Mouse (Mus musculus) hindbrain, postnatal 0 days (tissue): Measurements from ENCODE around the gene Mgp. TPM values are rescaled to one million over a fixed set of nuclear protein-coding genes. Genes with fewer than 3 reads are reported as not detected.
A peak's percentile ranks its signal among the peaks of the same experiment; 100 is the strongest.

Experiments
- ATAC-seq: fragments of 200-750 bp; cut with Nextera tagmentation; 2 replicates; pipeline ENCODE4 v1.8.0; 2017; ENCODE audit warnings: mild to moderate bottlenecking, moderate TSS enrichment, moderate library complexity
- DNase-seq: peaks from one replicate; pipeline ENCODE4 v3.0.0-alpha.2; 2015; ENCODE audit warnings: low spot score
- H3K27ac ChIP-seq: fragments of 300-500 bp; sonication (generic); 2 replicates; pipeline ENCODE4 v1.5.1; 2014; ENCODE audit warnings: mild to moderate bottlenecking
- H3K27me3 ChIP-seq: fragments of 300-500 bp; sonication (generic); 2 replicates; pipeline ENCODE4 v1.6.1; 2014; ENCODE audit warnings: low read length, mixed read lengths; ENCODE audit not compliant: insufficient read depth
- H3K36me3 ChIP-seq: fragments of 300-500 bp; sonication (generic); 2 replicates; pipeline ENCODE4 v1.6.1; 2014; ENCODE audit warnings: low read length, mixed read lengths; ENCODE audit not compliant: insufficient read depth
- H3K4me1 ChIP-seq: fragments of 300-500 bp; sonication (generic); 2 replicates; pipeline ENCODE4 v1.6.1; 2014; ENCODE audit warnings: antibody characterized with exemption, low read length, mixed read lengths; ENCODE audit not compliant: insufficient read depth
- H3K4me2 ChIP-seq: fragments of 300-500 bp; sonication (generic); 2 replicates; pipeline ENCODE4 v1.6.1; 2014; ENCODE audit warnings: low read depth, mild to moderate bottlenecking, low read length, moderate library complexity, mixed read lengths
- H3K4me3 ChIP-seq: fragments of 300-500 bp; sonication (generic); 2 replicates; pipeline ENCODE4 v1.5.1; 2014; ENCODE audit warnings: low read length
- H3K9ac ChIP-seq: fragments of 300-500 bp; sonication (generic); replicated peaks from 2 replicates; pipeline ENCODE4 v1.6.1; 2014; ENCODE audit warnings: mild to moderate bottlenecking, low read length, moderate library complexity, mixed read lengths
- H3K9me3 ChIP-seq: fragments of 300-500 bp; sonication (generic); 2 replicates; pipeline ENCODE4 v1.6.1; 2016; ENCODE audit warnings: low read length, mixed read lengths
- CTCF ChIP-seq: IDR thresholded peaks from 2 replicates; pipeline ENCODE4 v1.5.1; 2016; ENCODE audit warnings: antibody characterized with exemption, control low read depth, low read depth
- WGBS: fragments of 180-500 bp; shearing (Covaris S2); extraction: QIAGEN DNeasy Blood & Tissue Kit; methylation state at CpG from one replicate; pipeline ENCODE4 v1.1.7; 2014; 5-methylcytosine and 5-hydroxymethylcytosine counted together
- polyA plus RNA-seq: library from polyadenylated mRNA; unstranded; fragments of >200 nt; fragmentation: Nextera tagmentation; extraction: Ambion mirVana; gene quantifications from 2 replicates; pipeline ENCODE4 v1.2.1, GENCODE M21; 2015
- total RNA-seq: library from RNA; depleted of rRNA; stranded (reverse); fragments of >200 nt; gene quantifications from 2 replicates; pipeline ENCODE4 v1.2.3, GENCODE M21; 2014

The Mgp gene
- total and polyA plus RNA-seq, 2 experiments from 2014 or later = 34.6 to 81.8 TPM

DNA sequence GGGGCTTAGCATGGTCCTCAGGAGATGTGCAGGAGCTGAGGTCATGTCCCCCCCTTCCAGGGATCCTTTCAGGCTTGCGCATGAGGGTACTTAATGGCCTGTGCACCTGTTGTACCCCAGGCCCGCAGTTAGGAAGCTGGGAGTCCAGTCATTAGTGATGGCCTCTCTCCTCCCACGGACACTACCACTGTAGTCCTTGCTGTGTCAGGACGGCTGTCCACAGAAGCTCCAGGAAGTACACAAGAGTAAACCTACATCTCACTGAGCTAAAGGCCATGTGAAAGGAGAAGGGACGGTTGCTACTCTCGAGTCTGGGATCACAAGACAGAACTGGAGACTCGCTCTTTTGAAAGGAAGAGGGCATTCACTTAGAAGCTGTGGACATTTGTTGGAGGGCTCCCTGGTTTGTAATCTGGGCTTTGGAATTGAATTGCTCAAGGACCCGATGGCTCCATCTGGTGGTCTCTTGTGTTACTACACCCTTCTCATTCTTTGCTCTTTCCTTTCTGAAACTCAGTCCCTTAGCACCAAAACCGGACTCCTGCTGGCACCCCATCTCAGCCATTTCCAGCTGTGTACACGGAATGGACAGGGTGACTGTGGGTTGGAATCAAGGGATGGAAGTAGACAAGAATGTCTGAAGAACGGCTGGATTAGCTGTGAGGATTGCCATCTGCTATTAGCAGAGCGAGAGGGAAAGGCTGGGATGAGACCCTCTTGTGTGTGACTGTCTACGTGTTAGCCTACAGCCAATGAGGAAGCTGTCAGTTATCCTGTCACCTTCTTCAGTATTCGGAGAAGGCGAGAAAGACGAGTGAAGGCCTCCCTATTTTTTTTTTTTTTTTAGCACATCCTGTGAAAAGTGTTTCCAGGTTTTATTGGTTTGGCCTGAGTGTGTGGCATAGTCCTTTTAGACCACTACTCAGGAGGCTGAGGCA is 45.0 kb upstream of the Mgp start:
- Histone ChIP-seq H3K4me1 (no peaks in the 10 kb centered on the region), H3K4me2 (no peak overlapping the region), H3K36me3 (no peaks in the 10 kb centered on the region), H3K9ac (no peak overlapping the region), H3K27ac (no peak overlapping the region), H3K9me3 (no peaks in the 10 kb centered on the region), H3K4me3 (no peak overlapping the region), H3K27me3 (no peaks in the 10 kb centered on the region)
- ATAC-seq = peak; percentile 53; the same call in 1 of the 2 replicates
- DNase-seq = peak; percentile 85
- WGBS = 45% methylated on average over 16 of the region's 16 CpGs
- peak; percentile 89 for TF ChIP-seq CTCF

DNA sequence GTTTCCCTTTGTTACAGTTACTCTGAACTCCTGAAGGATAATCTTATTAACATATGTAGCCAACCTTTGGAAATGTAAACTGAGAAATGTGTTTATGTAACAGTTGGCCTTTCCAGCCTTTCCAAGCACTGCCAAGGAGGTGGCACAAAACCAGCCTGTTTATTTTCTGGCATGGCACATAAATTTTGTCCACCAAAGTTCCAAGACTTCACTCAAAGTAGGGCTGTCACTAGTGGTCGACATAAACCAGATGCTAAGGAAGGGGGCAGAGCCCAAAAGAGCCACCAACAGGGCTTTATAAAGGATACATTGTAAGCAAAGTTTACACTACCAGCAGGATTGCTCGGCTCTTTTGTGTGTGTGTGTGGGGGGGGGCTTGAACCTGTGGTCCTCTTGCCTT is 42.3 kb upstream of the Mgp start:
- H3K9me3 ChIP-seq = no peaks in the 10 kb centered on the region
- WGBS = 14% methylated on average over 2 of the region's 2 CpGs
- no peak overlapping the region for H3K4me3 ChIP-seq
- H3K4me2 ChIP-seq = no peak overlapping the region
- no peak overlapping the region for H3K27ac ChIP-seq
- no peaks in the 10 kb centered on the region for H3K36me3 ChIP-seq
- no peaks in the 10 kb centered on the region for H3K27me3 ChIP-seq
- no peak overlapping the region for H3K9ac ChIP-seq
- no peak for TF ChIP-seq CTCF
- H3K4me1 ChIP-seq = no peaks in the 10 kb centered on the region
- ATAC-seq (no peak), DNase-seq (no peak)

GRCm38 (mm10) chr6:136915721-136916395 is 40.2 kb upstream of the Mgp start:
- Histone ChIP-seq H3K9me3 (no peaks in the 10 kb centered on the region), H3K27ac (no peak overlapping the region), H3K4me3 (no peak overlapping the region), H3K4me2 (no peak overlapping the region), H3K36me3 (no peaks in the 10 kb centered on the region), H3K4me1 (no peaks in the 10 kb centered on the region), H3K27me3 (no peaks in the 10 kb centered on the region), H3K9ac (no peak overlapping the region)
- ATAC-seq = no peak
- DNase-seq = no peak
- no peak for TF ChIP-seq CTCF
- WGBS = 73% methylated on average over 8 of the region's 8 CpGs

- no peaks in the 10 kb centered on the region for H3K4me1 ChIP-seq
- no peak overlapping the region for H3K4me3 ChIP-seq
- DNase-seq (no peak), ATAC-seq (no peak)
- no peak overlapping the region for H3K4me2 ChIP-seq
- no peaks in the 10 kb centered on the region for H3K27me3 ChIP-seq
- H3K9ac ChIP-seq = no peak overlapping the region
- WGBS = 93% methylated on average over 6 of the region's 6 CpGs
- H3K27ac ChIP-seq = no peak overlapping the region
- H3K9me3 ChIP-seq = no peaks in the 10 kb centered on the region
- no peaks in the 10 kb centered on the region for H3K36me3 ChIP-seq
- no peak for TF ChIP-seq CTCF
Observed at GRCm38 (mm10) chr6:136914234-136914633, 38.6 kb upstream of the Mgp start.

GRCm38 (mm10) chr6:136913384-136914126 is 37.9 kb upstream of the Mgp start:
- Histone ChIP-seq H3K4me2 (peak overlapping the region; percentile 51), H3K9ac (0 out of 2 replicates have a peak overlapping the region, but pooled peaks have one; percentile 9), H3K27me3 (no peaks in the 10 kb centered on the region), H3K4me3 (peak overlapping the region; percentile 16), H3K9me3 (no peaks in the 10 kb centered on the region), H3K4me1 (no peaks in the 10 kb centered on the region), H3K27ac (no peak overlapping the region), H3K36me3 (no peaks in the 10 kb centered on the region)
- WGBS = 15% methylated on average over 18 of the region's 18 CpGs
- TF ChIP-seq CTCF = no peak
- ATAC-seq (peak; percentile 71), DNase-seq (peak; percentile 30)

GRCm38 (mm10) chr6:136912751-136913265 is 37.2 kb upstream of the Mgp start:
- TF ChIP-seq CTCF = no peak
- Histone ChIP-seq H3K27ac (no peak overlapping the region), H3K9ac (no peak overlapping the region), H3K4me1 (no peaks in the 10 kb centered on the region), H3K4me2 (no peak overlapping the region), H3K27me3 (no peaks in the 10 kb centered on the region), H3K4me3 (no peak overlapping the region), H3K9me3 (no peaks in the 10 kb centered on the region), H3K36me3 (no peaks in the 10 kb centered on the region)
- WGBS = 75% methylated on average over 1 of the region's 2 CpGs
- DNase-seq = no peak
- no peak for ATAC-seq
